Mouse (Mus musculus) spleen, embryonic (tissue): ENCODE results near the gene Smim26.
"Not testable (repeated sequence)": the region's sequence is repeated elsewhere in the genome, so short reads cannot be mapped to it uniquely, and the experiment has no call there.

ENCODE experiments used
- CTCF ChIA-PET: fragments of 350-600 bp; sonication (Branson Sonifier 250); formaldehyde crosslinking; loops from one replicate; lab custom pipeline; 2022; lab: Charles Lee

The Smim26 gene

GRCm38 (mm10) chr2:144593951-144594651 is at the start of gene Smim26:
Gene Smim26, plus strand, starts transcription at chr2:144594054.
- CTCF ChIA-PET: no interaction called here

- CTCF ChIA-PET: no interaction called here
Observed at GRCm38 (mm10) chr2:144544630-144545029, 49.2 kb upstream of the Smim26 start.

GRCm38 (mm10) chr2:144545061-144545460 is 48.8 kb upstream of the Smim26 start:
- CTCF ChIA-PET: no interaction called here

- CTCF ChIA-PET: no interaction called here
Observed at GRCm38 (mm10) chr2:144545481-144545880, 48.4 kb upstream of the Smim26 start.

- CTCF ChIA-PET: no interaction called here
Observed at GRCm38 (mm10) chr2:144547559-144547958, 46.3 kb upstream of the Smim26 start.

- CTCF ChIA-PET: no interaction called here
Observed at GRCm38 (mm10) chr2:144550529-144550928, 43.3 kb upstream of the Smim26 start, which contains the start of gene Rbbp9. Gene Rbbp9, minus strand, starts transcription at chr2:144550869.

- CTCF ChIA-PET: no interaction called here
Observed at GRCm38 (mm10) chr2:144553905-144554304, 39.9 kb upstream of the Smim26 start.

- CTCF ChIA-PET: no interaction called here
Observed at GRCm38 (mm10) chr2:144555286-144555819, 38.5 kb upstream of the Smim26 start.

- CTCF ChIA-PET: interaction anchor here (0.5 kb wide), 1 partner anchor 22 kb away, joined by 4 read pairs; no protein-coding TSS in a partner anchor
Observed at GRCm38 (mm10) chr2:144555820-144556552, 37.9 kb upstream of the Smim26 start, which contains the start of gene Sec23b. Gene Sec23b, plus strand, starts transcription at chr2:144556229.

GRCm38 (mm10) chr2:144588723-144589122 is 5.1 kb upstream of the Smim26 start:
- CTCF ChIA-PET: no interaction called here

GRCm38 (mm10) chr2:144593036-144593435 is 818 bp upstream of the Smim26 start:
- CTCF ChIA-PET: not testable (repeated sequence)

- CTCF ChIA-PET: no interaction called here
Observed at GRCm38 (mm10) chr2:144598006-144598405, 4.2 kb downstream of the Smim26 start.

- CTCF ChIA-PET: interaction anchor here (0.6 kb wide), 1 partner anchor 148 kb away, joined by 3 read pairs; no protein-coding TSS in a partner anchor
Observed at GRCm38 (mm10) chr2:144599831-144600687, 6.2 kb downstream of the Smim26 start, which contains the start of gene Dtd1. Gene Dtd1, plus strand, starts transcription at chr2:144599897.

GRCm38 (mm10) chr2:144601576-144601975 is 7.7 kb downstream of the Smim26 start:
- CTCF ChIA-PET: no interaction called here

GRCm38 (mm10) chr2:144613956-144614355 is 20.1 kb downstream of the Smim26 start:
- CTCF ChIA-PET: no interaction called here

- CTCF ChIA-PET: no interaction called here
Observed at GRCm38 (mm10) chr2:144617074-144617874, 23.4 kb downstream of the Smim26 start.

- CTCF ChIA-PET: no interaction called here
Observed at GRCm38 (mm10) chr2:144621491-144621890, 27.6 kb downstream of the Smim26 start.

GRCm38 (mm10) chr2:144633551-144633950 is 39.7 kb downstream of the Smim26 start:
- CTCF ChIA-PET: no interaction called here

- CTCF ChIA-PET: no interaction called here
Observed at GRCm38 (mm10) chr2:144634231-144634630, 40.4 kb downstream of the Smim26 start.

- CTCF ChIA-PET: no interaction called here
Observed at GRCm38 (mm10) chr2:144634729-144635128, 40.9 kb downstream of the Smim26 start.
